Mouse (Mus musculus) midbrain, embryonic 10.5 days (tissue): ENCODE measurements at regions not wholly inside any gene's neighbourhood (a gene's known extent, or its start where the extent isn't known, plus 50 kb on each side); places are given as distances from the start of the nearest gene placed in this dataset.

ENCODE experiments used
- DNase-seq: peaks from one replicate; pipeline ENCODE4 v3.0.0-alpha.2; 2017; ENCODE audit warnings: low spot score
- H3K27ac ChIP-seq: fragments of 300-500 bp; sonication (generic); replicated peaks from 2 replicates; pipeline ENCODE4 v1.5.1; 2016; ENCODE audit warnings: mild to moderate bottlenecking
- H3K27me3 ChIP-seq: fragments of 300-500 bp; sonication (generic); 2 replicates; pipeline ENCODE4 v1.6.1; 2016; ENCODE audit warnings: low read depth, mild to moderate bottlenecking; ENCODE audit not compliant: poor library complexity, severe bottlenecking
- H3K36me3 ChIP-seq: fragments of 300-500 bp; sonication (generic); 2 replicates; pipeline ENCODE4 v1.6.1; 2016; ENCODE audit warnings: mild to moderate bottlenecking, moderate library complexity
- H3K4me1 ChIP-seq: fragments of 300-500 bp; sonication (generic); 2 replicates; pipeline ENCODE4 v1.6.1; 2016
- H3K4me3 ChIP-seq: fragments of 300-500 bp; sonication (generic); 2 replicates; pipeline ENCODE4 v1.5.1; 2016; ENCODE audit warnings: mild to moderate bottlenecking, moderate library complexity
- H3K9me3 ChIP-seq: fragments of 300-500 bp; sonication (generic); replicated peaks from 2 replicates; pipeline ENCODE4 v1.6.1; 2016; ENCODE audit warnings: mild to moderate bottlenecking
- WGBS: fragments of 180-500 bp; shearing (Covaris S2); methylation state at CpG from one replicate; pipeline ENCODE4 v1.1.7; 2016; 5-methylcytosine and 5-hydroxymethylcytosine counted together

DNA sequence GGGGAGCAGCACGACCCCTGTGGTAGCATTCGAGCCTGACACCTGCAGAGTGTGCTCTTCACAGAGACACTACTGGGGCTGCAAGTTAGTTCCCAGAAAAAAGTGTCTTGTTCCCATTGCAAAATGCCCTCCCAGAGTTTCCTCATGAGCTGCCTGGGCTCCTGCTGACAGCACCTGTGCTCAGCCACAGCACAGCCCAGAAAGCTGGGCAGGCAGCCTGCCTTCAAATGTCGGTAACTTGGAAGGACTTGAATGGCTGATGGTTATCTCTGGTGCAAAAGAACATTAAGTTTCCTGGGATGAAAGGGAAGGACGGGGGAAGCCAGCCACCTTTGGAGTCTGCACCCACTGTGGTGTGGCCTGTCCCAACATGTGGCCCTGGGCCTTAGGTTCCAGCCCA, 126.2 kb downstream of the Bmp7 start:
- peaks cover 9% of the 10 kb centered on the region for H3K27me3 ChIP-seq
- no peak overlapping the region for H3K4me3 ChIP-seq
- H3K27ac ChIP-seq, result no peak overlapping the region
- H3K4me1 ChIP-seq, result peaks cover 9% of the 10 kb centered on the region
- WGBS, result 70% methylated on average over 4 of the region's 4 CpGs
- peaks cover 13% of the 10 kb centered on the region for H3K9me3 ChIP-seq
- H3K36me3 ChIP-seq, result no peaks in the 10 kb centered on the region
- DNase-seq, result no peak

DNA sequence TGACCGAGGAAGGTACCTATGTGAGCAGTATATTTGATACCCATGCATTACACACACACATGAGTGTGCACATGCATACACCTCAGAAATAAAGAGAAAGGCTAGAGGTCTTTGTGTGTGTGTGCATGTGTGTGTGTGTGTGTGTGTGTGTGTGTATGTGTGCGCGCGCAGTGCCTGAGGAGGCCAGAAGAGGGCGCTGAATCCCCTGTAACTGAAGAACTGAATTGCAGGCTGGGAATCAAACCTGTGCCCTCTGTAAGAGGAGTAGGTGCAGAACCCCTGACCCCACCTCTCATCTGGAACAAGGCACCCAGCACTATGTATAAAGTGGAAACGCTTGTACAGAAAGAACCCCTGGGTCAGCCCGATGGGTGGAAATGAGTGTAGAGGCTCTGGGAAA, 125.0 kb downstream of the Bmp7 start:
- no peak for DNase-seq
- Histone ChIP-seq H3K4me3 (no peak overlapping the region), H3K9me3 (peaks cover 9% of the 10 kb centered on the region; the same call in 1 of the 2 replicates), H3K27me3 (peaks cover 14% of the 10 kb centered on the region), H3K27ac (no peak overlapping the region), H3K36me3 (no peaks in the 10 kb centered on the region), H3K4me1 (peaks cover 9% of the 10 kb centered on the region)
- WGBS, result 92% methylated on average over 7 of the region's 7 CpGs

DNA sequence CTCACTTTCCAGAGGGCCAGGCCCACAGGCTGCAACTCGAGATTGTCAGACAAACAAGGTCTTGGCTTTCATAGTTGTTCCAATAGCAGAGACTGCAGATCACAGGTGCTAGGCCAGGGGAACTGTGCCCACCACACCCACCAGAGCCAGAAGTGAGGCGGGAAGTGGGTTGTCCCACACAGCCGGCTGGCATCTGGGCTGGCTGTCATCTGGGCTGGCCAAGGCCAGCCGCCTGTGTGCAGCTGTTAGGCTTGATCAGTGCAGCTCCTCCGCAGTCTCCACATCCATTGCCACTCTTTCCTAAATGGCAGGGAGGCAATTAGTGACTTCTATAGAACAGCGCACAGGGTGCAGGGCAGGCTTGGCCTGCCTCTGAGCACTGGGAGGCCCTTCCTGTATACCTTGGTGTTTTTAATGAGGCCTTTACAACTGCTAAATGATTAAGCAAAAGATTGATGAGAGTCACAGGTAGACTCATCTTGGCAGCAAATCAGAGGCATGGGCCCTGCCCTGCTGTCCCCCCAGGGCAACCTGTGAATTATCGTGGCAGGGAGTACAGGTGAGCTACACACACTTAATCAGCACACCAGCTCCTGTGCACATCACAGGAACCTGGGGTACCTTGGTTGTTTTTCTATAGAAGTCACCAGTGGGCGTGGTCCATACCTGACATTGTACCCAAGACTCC, 122.9 kb downstream of the Bmp7 start:
- no peak overlapping the region for H3K27ac ChIP-seq
- 78% methylated on average over 8 of the region's 8 CpGs for WGBS
- peaks cover 9% of the 10 kb centered on the region; the same call in 1 of the 2 replicates for H3K9me3 ChIP-seq
- H3K4me3 ChIP-seq, result no peak overlapping the region
- H3K36me3 ChIP-seq, result no peaks in the 10 kb centered on the region
- H3K27me3 ChIP-seq, result peaks cover 26% of the 10 kb centered on the region
- DNase-seq, result no peak
- peaks cover 7% of the 10 kb centered on the region for H3K4me1 ChIP-seq
